Mouse (Mus musculus): ENCODE measurements around the gene Itpkb. TPM values are rescaled to one million over a fixed set of nuclear protein-coding genes. Genes with fewer than 3 reads are reported as not detected.

The Itpkb gene
- polyA plus RNA-seq, 1 experiment from 2014 or later = 4.3 TPM

- H3K36me3 ChIP-seq (ENCODE audit: control insufficient read depth, insufficient read depth, low read length) = no peaks in the 10 kb centered on the region
- no peak overlapping the region for H3K27ac ChIP-seq (ENCODE audit: low read depth, low read length)
- H3K4me2 ChIP-seq = no peak overlapping the region
- no peak for DNase-seq (ENCODE audit: low spot score)
- ATAC-seq (replicated peaks; ENCODE audit: low FRiP score) = no peak
- 73% methylated on average over 6 of the region's 6 CpGs for WGBS
- H3K9me3 ChIP-seq (ENCODE audit: control insufficient read depth, low read length) = no peaks in the 10 kb centered on the region
- H3K27me3 ChIP-seq (replicated peaks; ENCODE audit: control insufficient read depth, insufficient read depth, low read length) = peaks cover 7% of the 10 kb centered on the region; the same call in 1 of the 2 replicates
- no peak overlapping the region for H3K4me3 ChIP-seq (ENCODE audit: low read depth, low read length)
- H3K4me1 ChIP-seq (replicated peaks; ENCODE audit: control insufficient read depth, insufficient read depth, low read length) = peaks cover 14% of the 10 kb centered on the region
- no peak overlapping the region for H3K9ac ChIP-seq (ENCODE audit: low read depth, low read length)
Observed at GRCm38 (mm10) chr1:180312286-180312685, 18.0 kb upstream of the Itpkb start.

- Histone ChIP-seq H3K4me1 (replicated peaks; ENCODE audit: control insufficient read depth, insufficient read depth, low read length) (peaks cover 15% of the 10 kb centered on the region), H3K27ac (ENCODE audit: low read depth, low read length) (no peak overlapping the region), H3K27me3 (replicated peaks; ENCODE audit: control insufficient read depth, insufficient read depth, low read length) (peaks cover 7% of the 10 kb centered on the region; the same call in 1 of the 2 replicates), H3K4me3 (ENCODE audit: low read depth, low read length) (no peak overlapping the region), H3K36me3 (ENCODE audit: control insufficient read depth, insufficient read depth, low read length) (no peaks in the 10 kb centered on the region), H3K9ac (ENCODE audit: low read depth, low read length) (no peak overlapping the region), H3K9me3 (ENCODE audit: control insufficient read depth, low read length) (no peaks in the 10 kb centered on the region), H3K4me2 (no peak overlapping the region)
- ATAC-seq (replicated peaks; ENCODE audit: low FRiP score) (no peak), DNase-seq (ENCODE audit: low spot score) (no peak)
- WGBS = 53% methylated on average over 6 of the region's 6 CpGs
Observed at GRCm38 (mm10) chr1:180312792-180313311, 17.4 kb upstream of the Itpkb start.

- 20% methylated on average over 20 of the region's 20 CpGs for WGBS
- Histone ChIP-seq H3K4me2 (peak overlapping the region; percentile 56), H3K9ac (ENCODE audit: low read depth, low read length) (no peak overlapping the region), H3K27ac (ENCODE audit: low read depth, low read length) (no peak overlapping the region), H3K9me3 (ENCODE audit: control insufficient read depth, low read length) (no peaks in the 10 kb centered on the region), H3K27me3 (replicated peaks; ENCODE audit: control insufficient read depth, insufficient read depth, low read length) (peaks cover 7% of the 10 kb centered on the region; the same call in 1 of the 2 replicates), H3K36me3 (ENCODE audit: control insufficient read depth, insufficient read depth, low read length) (no peaks in the 10 kb centered on the region), H3K4me1 (replicated peaks; ENCODE audit: control insufficient read depth, insufficient read depth, low read length) (peaks cover 19% of the 10 kb centered on the region), H3K4me3 (ENCODE audit: low read depth, low read length) (no peak overlapping the region)
- DNase-seq (ENCODE audit: low spot score) = no peak
- no peak for ATAC-seq (replicated peaks; ENCODE audit: low FRiP score)
Observed at GRCm38 (mm10) chr1:180313517-180314440, 16.5 kb upstream of the Itpkb start.

GRCm38 (mm10) chr1:180314641-180315040 is 15.6 kb upstream of the Itpkb start:
- Histone ChIP-seq H3K27ac (ENCODE audit: low read depth, low read length) (no peak overlapping the region), H3K27me3 (replicated peaks; ENCODE audit: control insufficient read depth, insufficient read depth, low read length) (peaks cover 7% of the 10 kb centered on the region; the same call in 1 of the 2 replicates), H3K36me3 (ENCODE audit: control insufficient read depth, insufficient read depth, low read length) (no peaks in the 10 kb centered on the region), H3K9ac (ENCODE audit: low read depth, low read length) (no peak overlapping the region), H3K4me1 (replicated peaks; ENCODE audit: control insufficient read depth, insufficient read depth, low read length) (peaks cover 19% of the 10 kb centered on the region), H3K4me2 (no peak overlapping the region), H3K4me3 (ENCODE audit: low read depth, low read length) (no peak overlapping the region), H3K9me3 (ENCODE audit: control insufficient read depth, low read length) (no peaks in the 10 kb centered on the region)
- DNase-seq (ENCODE audit: low spot score) (no peak), ATAC-seq (replicated peaks; ENCODE audit: low FRiP score) (no peak)
- 79% methylated on average over 11 of the region's 11 CpGs for WGBS

GRCm38 (mm10) chr1:180315127-180315526 is 15.2 kb upstream of the Itpkb start:
- H3K27me3 ChIP-seq (replicated peaks; ENCODE audit: control insufficient read depth, insufficient read depth, low read length) = peaks cover 7% of the 10 kb centered on the region; the same call in 1 of the 2 replicates
- H3K4me2 ChIP-seq = no peak overlapping the region
- no peaks in the 10 kb centered on the region for H3K9me3 ChIP-seq (ENCODE audit: control insufficient read depth, low read length)
- H3K36me3 ChIP-seq (ENCODE audit: control insufficient read depth, insufficient read depth, low read length) = no peaks in the 10 kb centered on the region
- 64% methylated on average over 3 of the region's 3 CpGs for WGBS
- DNase-seq (ENCODE audit: low spot score) (no peak), ATAC-seq (replicated peaks; ENCODE audit: low FRiP score) (no peak)
- no peak overlapping the region for H3K27ac ChIP-seq (ENCODE audit: low read depth, low read length)
- no peak overlapping the region for H3K9ac ChIP-seq (ENCODE audit: low read depth, low read length)
- no peak overlapping the region for H3K4me3 ChIP-seq (ENCODE audit: low read depth, low read length)
- peaks cover 19% of the 10 kb centered on the region for H3K4me1 ChIP-seq (replicated peaks; ENCODE audit: control insufficient read depth, insufficient read depth, low read length)

GRCm38 (mm10) chr1:180317450-180317849 is 12.8 kb upstream of the Itpkb start:
- Histone ChIP-seq H3K27ac (ENCODE audit: low read depth, low read length) (no peak overlapping the region), H3K4me3 (ENCODE audit: low read depth, low read length) (no peak overlapping the region), H3K9me3 (ENCODE audit: control insufficient read depth, low read length) (no peaks in the 10 kb centered on the region), H3K36me3 (ENCODE audit: control insufficient read depth, insufficient read depth, low read length) (no peaks in the 10 kb centered on the region), H3K4me2 (peak overlapping the region; percentile 25; the same call in 1 of the 2 replicates), H3K9ac (ENCODE audit: low read depth, low read length) (no peak overlapping the region), H3K4me1 (replicated peaks; ENCODE audit: control insufficient read depth, insufficient read depth, low read length) (peaks cover 19% of the 10 kb centered on the region), H3K27me3 (replicated peaks; ENCODE audit: control insufficient read depth, insufficient read depth, low read length) (peaks cover 5% of the 10 kb centered on the region; the same call in 1 of the 2 replicates)
- WGBS = 24% methylated on average over 4 of the region's 4 CpGs
- DNase-seq (ENCODE audit: low spot score) (no peak), ATAC-seq (replicated peaks; ENCODE audit: low FRiP score) (no peak)

GRCm38 (mm10) chr1:180318407-180318806 is 11.9 kb upstream of the Itpkb start:
- ATAC-seq (replicated peaks; ENCODE audit: low FRiP score) (no peak), DNase-seq (ENCODE audit: low spot score) (no peak)
- Histone ChIP-seq H3K27ac (ENCODE audit: low read depth, low read length) (no peak overlapping the region), H3K9me3 (ENCODE audit: control insufficient read depth, low read length) (no peaks in the 10 kb centered on the region), H3K4me3 (ENCODE audit: low read depth, low read length) (no peak overlapping the region), H3K27me3 (replicated peaks; ENCODE audit: control insufficient read depth, insufficient read depth, low read length) (peaks cover 4% of the 10 kb centered on the region; the same call in 1 of the 2 replicates), H3K36me3 (ENCODE audit: control insufficient read depth, insufficient read depth, low read length) (no peaks in the 10 kb centered on the region), H3K4me1 (replicated peaks; ENCODE audit: control insufficient read depth, insufficient read depth, low read length) (peaks cover 19% of the 10 kb centered on the region), H3K9ac (ENCODE audit: low read depth, low read length) (no peak overlapping the region), H3K4me2 (no peak overlapping the region)
- WGBS = 50% methylated on average over 5 of the region's 5 CpGs

GRCm38 (mm10) chr1:180319895-180320294 is 10.4 kb upstream of the Itpkb start:
- no peak overlapping the region for H3K4me2 ChIP-seq
- H3K4me3 ChIP-seq (ENCODE audit: low read depth, low read length) = no peak overlapping the region
- H3K4me1 ChIP-seq (replicated peaks; ENCODE audit: control insufficient read depth, insufficient read depth, low read length) = peaks cover 13% of the 10 kb centered on the region
- no peaks in the 10 kb centered on the region for H3K9me3 ChIP-seq (ENCODE audit: control insufficient read depth, low read length)
- H3K27ac ChIP-seq (ENCODE audit: low read depth, low read length) = no peak overlapping the region
- WGBS = 39% methylated on average over 10 of the region's 10 CpGs
- ATAC-seq (replicated peaks; ENCODE audit: low FRiP score) = no peak
- no peak for DNase-seq (ENCODE audit: low spot score)
- H3K9ac ChIP-seq (ENCODE audit: low read depth, low read length) = no peak overlapping the region
- H3K36me3 ChIP-seq (ENCODE audit: control insufficient read depth, insufficient read depth, low read length) = no peaks in the 10 kb centered on the region
- H3K27me3 ChIP-seq (replicated peaks; ENCODE audit: control insufficient read depth, insufficient read depth, low read length) = no peaks in the 10 kb centered on the region

Data from liver, embryonic 11.5 days (tissue).